Mouse (Mus musculus) midbrain, embryonic 15.5 days (tissue): ENCODE results near the gene Pgd. TPM values are rescaled to one million over a fixed set of nuclear protein-coding genes. Genes with fewer than 3 reads are reported as not detected.
"Not testable (repeated sequence)": the region's sequence is repeated elsewhere in the genome, so short reads cannot be mapped to it uniquely, and the experiment has no call there.

Experiments
- ATAC-seq: fragments of 200-750 bp; cut with Nextera tagmentation; replicated peaks from 2 replicates; pipeline ENCODE4 v1.8.0; 2017; ENCODE audit warnings: moderate TSS enrichment
- H3K27ac ChIP-seq: fragments of 300-500 bp; sonication (generic); 2 replicates; pipeline ENCODE4 v1.5.1; 2015; ENCODE audit warnings: mild to moderate bottlenecking, inconsistent platforms
- H3K27me3 ChIP-seq: fragments of 300-500 bp; sonication (generic); replicated peaks from 2 replicates; pipeline ENCODE4 v1.6.1; 2015; ENCODE audit warnings: inconsistent platforms
- H3K36me3 ChIP-seq: fragments of 300-500 bp; sonication (generic); replicated peaks from 2 replicates; pipeline ENCODE4 v1.6.1; 2015; ENCODE audit warnings: inconsistent platforms
- H3K4me1 ChIP-seq: fragments of 300-500 bp; sonication (generic); 2 replicates; pipeline ENCODE4 v1.6.1; 2015; ENCODE audit warnings: inconsistent platforms
- H3K4me2 ChIP-seq: fragments of 300-500 bp; sonication (generic); 2 replicates; pipeline ENCODE4 v1.6.1; 2015; ENCODE audit warnings: inconsistent platforms, mild to moderate bottlenecking, moderate library complexity
- H3K4me3 ChIP-seq: fragments of 300-500 bp; sonication (generic); 2 replicates; pipeline ENCODE4 v1.5.1; 2015; ENCODE audit warnings: mild to moderate bottlenecking, inconsistent platforms
- H3K9ac ChIP-seq: fragments of 300-500 bp; sonication (generic); 2 replicates; pipeline ENCODE4 v1.6.1; 2015; ENCODE audit warnings: mild to moderate bottlenecking, inconsistent platforms
- H3K9me3 ChIP-seq: fragments of 300-500 bp; sonication (generic); 2 replicates; pipeline ENCODE4 v1.6.1; 2016; ENCODE audit warnings: inconsistent platforms
- WGBS: fragments of 180-500 bp; shearing (Covaris S2); methylation state at CpG from one replicate; pipeline ENCODE4 v1.1.7; 2015; ENCODE audit warnings: mixed read lengths; 5-methylcytosine and 5-hydroxymethylcytosine counted together
- polyA plus RNA-seq: library from polyadenylated mRNA; unstranded; fragments of >200 nt; fragmentation: Nextera tagmentation; extraction: Ambion mirVana; gene quantifications from 2 replicates; pipeline ENCODE4 v1.2.1, GENCODE M21; 2015

The Pgd gene
- polyA plus RNA-seq, 1 experiment from 2014 or later, result 121 TPM

DNA sequence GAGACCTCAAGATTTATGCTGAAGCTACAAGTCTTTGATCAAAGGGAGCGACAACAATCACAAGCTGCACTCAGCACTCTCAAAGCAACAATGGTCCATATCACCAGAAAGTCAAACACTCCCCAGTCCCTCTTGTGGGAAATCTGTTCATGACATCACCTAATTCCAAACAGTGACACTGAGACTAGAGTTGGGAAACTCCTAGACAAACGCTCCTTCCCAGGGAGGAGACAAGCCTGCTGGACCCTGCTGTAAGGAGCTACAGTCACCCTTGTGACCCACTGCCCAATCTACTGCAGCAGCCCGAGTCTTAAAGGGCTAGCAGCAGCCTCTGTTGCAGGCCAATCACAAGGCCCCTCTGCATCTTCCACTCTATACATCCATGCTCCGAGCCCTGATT is 13.0 kb upstream of the Pgd start:
- H3K27me3 ChIP-seq, result no peaks in the 10 kb centered on the region
- no peaks in the 10 kb centered on the region for H3K4me1 ChIP-seq
- no peak overlapping the region for H3K9ac ChIP-seq
- H3K4me2 ChIP-seq, result no peak overlapping the region
- no peak for ATAC-seq
- peaks cover 68% of the 10 kb centered on the region for H3K36me3 ChIP-seq
- no peak overlapping the region for H3K27ac ChIP-seq
- WGBS, result 53% methylated on average over 4 of the region's 4 CpGs
- H3K9me3 ChIP-seq, result no peaks in the 10 kb centered on the region
- H3K4me3 ChIP-seq, result no peak overlapping the region

GRCm38 (mm10) chr4:149179160-149179559 is 12.6 kb upstream of the Pgd start:
- H3K9ac ChIP-seq, result no peak overlapping the region
- H3K9me3 ChIP-seq, result no peaks in the 10 kb centered on the region
- 89% methylated on average over 7 of the region's 7 CpGs for WGBS
- no peak overlapping the region for H3K4me3 ChIP-seq
- no peaks in the 10 kb centered on the region for H3K27me3 ChIP-seq
- H3K27ac ChIP-seq, result no peak overlapping the region
- peaks cover 63% of the 10 kb centered on the region for H3K36me3 ChIP-seq
- no peaks in the 10 kb centered on the region for H3K4me1 ChIP-seq
- no peak overlapping the region for H3K4me2 ChIP-seq
- ATAC-seq, result no peak

DNA sequence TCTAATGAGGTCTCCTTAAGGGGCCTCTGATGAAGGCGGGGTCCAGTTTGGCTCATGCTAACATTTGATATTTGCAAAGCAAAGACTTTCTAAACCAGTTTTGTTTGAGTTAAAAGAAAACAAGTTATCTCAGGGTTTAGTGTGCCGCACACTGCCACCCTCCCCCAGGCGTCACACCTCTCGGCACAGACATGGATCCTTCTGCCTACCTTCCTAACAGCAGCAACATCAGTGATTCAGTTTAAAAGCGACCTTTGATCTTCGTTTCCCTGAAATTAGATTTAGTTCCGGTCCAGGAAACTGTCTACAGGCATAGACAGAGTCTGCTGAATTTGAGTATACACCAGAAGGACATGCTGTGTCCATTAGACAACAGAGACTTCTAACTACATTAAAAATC is 11.8 kb upstream of the Pgd start:
- no peaks in the 10 kb centered on the region for H3K4me1 ChIP-seq
- no peak overlapping the region for H3K4me2 ChIP-seq
- no peak overlapping the region for H3K9ac ChIP-seq
- WGBS, result 82% methylated on average over 7 of the region's 7 CpGs
- peaks cover 55% of the 10 kb centered on the region for H3K36me3 ChIP-seq
- H3K27ac ChIP-seq, result no peak overlapping the region
- H3K4me3 ChIP-seq, result no peak overlapping the region
- no peaks in the 10 kb centered on the region for H3K9me3 ChIP-seq
- no peaks in the 10 kb centered on the region for H3K27me3 ChIP-seq
- ATAC-seq, result no peak

- ATAC-seq, result no peak
- Histone ChIP-seq H3K27ac (no peak overlapping the region), H3K9ac (no peak overlapping the region), H3K4me1 (no peaks in the 10 kb centered on the region), H3K27me3 (no peaks in the 10 kb centered on the region), H3K4me2 (no peak overlapping the region), H3K9me3 (no peaks in the 10 kb centered on the region), H3K4me3 (no peak overlapping the region), H3K36me3 (peaks cover 42% of the 10 kb centered on the region)
- WGBS, result 46% methylated on average over 5 of the region's 5 CpGs
These were observed 10.5 kb upstream of the Pgd start for GRCm38 (mm10) chr4:149177046-149177445.

DNA sequence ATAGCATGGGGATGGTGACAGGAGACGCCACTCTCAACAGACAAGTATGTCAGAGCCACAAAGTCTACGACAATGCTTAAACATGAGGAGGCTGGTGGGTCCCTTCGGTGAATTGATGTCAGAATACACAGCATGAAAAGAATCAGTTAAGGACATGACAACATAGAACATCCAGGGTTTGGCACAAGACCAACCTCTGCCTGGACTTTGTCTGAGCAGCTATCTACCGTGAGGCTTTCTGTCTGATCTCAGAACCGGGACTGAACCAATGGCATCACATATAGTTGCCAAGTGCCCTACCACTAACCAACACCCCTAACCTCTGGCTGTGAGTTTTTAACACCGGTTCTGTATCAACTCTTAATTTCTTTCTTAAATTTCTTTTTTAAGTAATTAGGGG is 10.1 kb upstream of the Pgd start:
- no peak for ATAC-seq
- Histone ChIP-seq H3K9me3 (no peaks in the 10 kb centered on the region), H3K27ac (no peak overlapping the region), H3K27me3 (no peaks in the 10 kb centered on the region), H3K4me2 (no peak overlapping the region), H3K4me3 (no peak overlapping the region), H3K36me3 (peaks cover 38% of the 10 kb centered on the region), H3K9ac (no peak overlapping the region), H3K4me1 (no peaks in the 10 kb centered on the region)
- 86% methylated on average over 6 of the region's 6 CpGs for WGBS

GRCm38 (mm10) chr4:149173661-149174060 is 7.1 kb upstream of the Pgd start:
- H3K9ac ChIP-seq, result no peak overlapping the region
- no peak overlapping the region for H3K27ac ChIP-seq
- H3K4me3 ChIP-seq, result no peak overlapping the region
- H3K4me1 ChIP-seq, result no peaks in the 10 kb centered on the region
- H3K27me3 ChIP-seq, result no peaks in the 10 kb centered on the region
- peaks cover 13% of the 10 kb centered on the region for H3K36me3 ChIP-seq
- ATAC-seq, result no peak
- H3K9me3 ChIP-seq, result no peaks in the 10 kb centered on the region
- 90% methylated on average over 6 of the region's 6 CpGs for WGBS
- no peak overlapping the region for H3K4me2 ChIP-seq

- Histone ChIP-seq H3K9ac (no peak overlapping the region), H3K27me3 (no peaks in the 10 kb centered on the region), H3K27ac (peak overlapping the region; percentile 42; the same call in 1 of the 2 replicates), H3K4me3 (no peak overlapping the region), H3K9me3 (no peaks in the 10 kb centered on the region), H3K4me2 (no peak overlapping the region), H3K36me3 (peaks cover 8% of the 10 kb centered on the region), H3K4me1 (no peaks in the 10 kb centered on the region)
- no peak for ATAC-seq
- 71% methylated on average over 2 of the region's 2 CpGs for WGBS
These were observed 6.1 kb upstream of the Pgd start for GRCm38 (mm10) chr4:149172666-149173065.

GRCm38 (mm10) chr4:149172083-149172482 is 5.5 kb upstream of the Pgd start:
- Histone ChIP-seq H3K4me1 (peaks cover 3% of the 10 kb centered on the region), H3K4me3 (no peak overlapping the region), H3K27me3 (no peaks in the 10 kb centered on the region), H3K9ac (no peak overlapping the region), H3K9me3 (no peaks in the 10 kb centered on the region), H3K36me3 (peaks cover 6% of the 10 kb centered on the region; the same call in 1 of the 2 replicates), H3K4me2 (no peak overlapping the region), H3K27ac (peak overlapping the region; percentile 42; the same call in 1 of the 2 replicates)
- ATAC-seq, result no peak
- WGBS, result 95% methylated on average over 5 of the region's 5 CpGs

DNA sequence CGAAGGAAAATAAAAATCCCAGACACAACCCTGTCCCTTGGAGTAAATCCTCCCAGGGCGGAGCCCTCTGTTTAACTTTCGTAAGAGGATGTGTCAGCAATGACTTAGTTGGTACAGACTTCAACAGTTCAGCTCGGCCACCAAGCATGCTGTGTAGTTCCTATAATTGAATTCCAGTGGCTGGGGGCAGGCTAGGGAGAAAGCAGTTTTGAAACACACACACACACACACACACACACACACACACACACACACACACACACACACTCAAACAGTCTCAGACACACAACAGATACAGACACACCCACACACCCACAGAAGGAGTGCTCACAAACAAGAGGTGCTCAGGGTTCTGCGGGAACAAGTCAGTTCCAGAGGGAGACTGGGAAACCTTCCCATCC is 5.0 kb upstream of the Pgd start:
- Histone ChIP-seq H3K36me3 (peaks cover 2% of the 10 kb centered on the region; the same call in 1 of the 2 replicates), H3K9me3 (no peaks in the 10 kb centered on the region), H3K4me1 (peaks cover 5% of the 10 kb centered on the region), H3K4me3 (no peak overlapping the region), H3K27ac (no peak overlapping the region), H3K4me2 (no peak overlapping the region), H3K9ac (no peak overlapping the region), H3K27me3 (no peaks in the 10 kb centered on the region)
- no peak for ATAC-seq
- WGBS, result 78% methylated on average over 5 of the region's 5 CpGs

DNA sequence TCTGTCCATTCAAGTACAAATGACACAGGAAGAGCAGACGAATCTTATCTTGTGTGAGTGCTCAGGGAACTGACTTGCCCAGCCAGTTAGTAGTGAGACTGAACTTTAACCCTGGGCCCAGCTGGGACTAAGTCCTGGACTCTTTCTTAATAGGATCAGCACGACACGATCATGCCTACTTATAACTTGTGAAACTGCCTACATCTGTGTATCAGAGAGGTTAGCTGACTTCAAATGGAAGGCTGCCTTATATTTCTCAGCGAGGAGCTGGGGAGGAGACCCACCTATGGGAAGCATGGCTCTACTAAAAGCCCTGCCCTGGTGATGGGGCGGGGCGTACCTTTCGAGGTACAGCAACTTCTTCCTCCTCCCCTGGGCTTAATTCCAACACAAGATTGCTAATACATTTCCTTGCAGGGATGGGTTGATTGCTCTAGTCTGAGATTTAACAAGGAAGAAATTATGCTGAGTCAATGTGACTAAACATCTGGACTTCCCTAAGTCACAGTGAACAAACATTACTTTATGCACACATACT is 3.9 kb upstream of the Pgd start:
- ATAC-seq, result no peak
- 63% methylated on average over 7 of the region's 7 CpGs for WGBS
- peaks cover 12% of the 10 kb centered on the region for H3K4me1 ChIP-seq
- no peaks in the 10 kb centered on the region for H3K27me3 ChIP-seq
- no peak overlapping the region for H3K27ac ChIP-seq
- no peak overlapping the region for H3K9ac ChIP-seq
- H3K9me3 ChIP-seq, result no peaks in the 10 kb centered on the region
- H3K4me2 ChIP-seq, result no peak overlapping the region
- H3K36me3 ChIP-seq, result no peaks in the 10 kb centered on the region
- H3K4me3 ChIP-seq, result no peak overlapping the region

- not testable (repeated sequence) for ATAC-seq, H3K27ac ChIP-seq, H3K4me2 ChIP-seq, H3K27me3 ChIP-seq, H3K36me3 ChIP-seq, H3K4me3 ChIP-seq, H3K9ac ChIP-seq, H3K9me3 ChIP-seq
- 69% methylated on average over 7 of the region's 8 CpGs for WGBS
- H3K4me1 ChIP-seq, result peaks cover 17% of the 10 kb centered on the region
These were observed 3.4 kb upstream of the Pgd start for GRCm38 (mm10) chr4:149169926-149170325.

GRCm38 (mm10) chr4:149168016-149168415 is 1.4 kb upstream of the Pgd start:
- Histone ChIP-seq H3K4me3 (no peak overlapping the region), H3K36me3 (peaks cover 3% of the 10 kb centered on the region; the same call in 1 of the 2 replicates), H3K4me2 (no peak overlapping the region), H3K27me3 (no peaks in the 10 kb centered on the region), H3K9me3 (no peaks in the 10 kb centered on the region), H3K9ac (no peak overlapping the region), H3K27ac (no peak overlapping the region), H3K4me1 (peaks cover 17% of the 10 kb centered on the region)
- no peak for ATAC-seq
- WGBS, result 80% methylated on average over 2 of the region's 2 CpGs

DNA sequence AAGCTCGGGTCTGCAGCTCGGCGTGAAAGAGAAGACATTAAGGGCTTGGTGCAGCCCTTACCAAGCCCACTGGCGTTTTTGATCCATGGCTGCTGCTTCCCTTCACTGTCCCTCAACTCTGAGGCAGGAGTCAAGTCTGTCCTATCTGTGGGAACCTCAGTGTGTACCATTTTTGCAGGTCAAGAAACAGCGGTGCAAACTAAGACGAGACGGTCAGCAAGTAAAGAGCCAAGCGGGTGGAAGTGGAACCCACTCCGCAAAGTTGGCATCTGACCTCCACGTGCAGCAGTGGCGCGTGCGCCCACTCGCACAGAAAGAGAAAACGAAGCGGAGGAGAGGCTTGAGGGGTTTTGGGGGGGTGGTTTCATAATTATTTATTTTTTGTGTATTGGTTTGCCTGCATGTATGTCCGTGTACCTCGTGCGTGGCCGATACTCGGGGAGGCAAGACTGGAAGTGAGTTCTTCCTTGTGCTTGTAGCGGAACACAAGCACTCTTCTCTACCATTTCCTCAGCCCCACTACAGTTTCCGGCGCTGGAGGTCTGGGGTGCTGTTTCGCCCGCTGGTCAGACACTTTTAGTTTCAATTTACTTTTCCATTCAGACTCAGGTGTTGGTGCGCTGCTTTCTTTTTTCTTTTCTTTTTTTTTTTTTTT is 513 bp upstream of the Pgd start:
- WGBS, result under 1% methylated on average over 27 of the region's 27 CpGs
- peak; percentile 68 for ATAC-seq
- Histone ChIP-seq H3K9me3 (no peaks in the 10 kb centered on the region), H3K4me3 (peak overlapping the region; percentile 99), H3K36me3 (peaks cover 3% of the 10 kb centered on the region; the same call in 1 of the 2 replicates), H3K4me1 (peaks cover 17% of the 10 kb centered on the region), H3K27ac (peak overlapping the region; percentile 68), H3K4me2 (peak overlapping the region; percentile 98), H3K9ac (peak overlapping the region; percentile 44), H3K27me3 (no peaks in the 10 kb centered on the region)
